Mouse (Mus musculus): Measurements from ENCODE around the gene Gli2.

The Gli2 gene

GRCm38 (mm10) chr1:119003852-119004398 is 49.5 kb downstream of the Gli2 start:
- DNase-seq (ENCODE audit: extremely low spot score, low read depth, low spot score) = no peak

- no peak for DNase-seq (ENCODE audit: extremely low spot score, low read depth, low spot score)
These were observed 51.9 kb downstream of the Gli2 start for GRCm38 (mm10) chr1:119001454-119002034.

DNA sequence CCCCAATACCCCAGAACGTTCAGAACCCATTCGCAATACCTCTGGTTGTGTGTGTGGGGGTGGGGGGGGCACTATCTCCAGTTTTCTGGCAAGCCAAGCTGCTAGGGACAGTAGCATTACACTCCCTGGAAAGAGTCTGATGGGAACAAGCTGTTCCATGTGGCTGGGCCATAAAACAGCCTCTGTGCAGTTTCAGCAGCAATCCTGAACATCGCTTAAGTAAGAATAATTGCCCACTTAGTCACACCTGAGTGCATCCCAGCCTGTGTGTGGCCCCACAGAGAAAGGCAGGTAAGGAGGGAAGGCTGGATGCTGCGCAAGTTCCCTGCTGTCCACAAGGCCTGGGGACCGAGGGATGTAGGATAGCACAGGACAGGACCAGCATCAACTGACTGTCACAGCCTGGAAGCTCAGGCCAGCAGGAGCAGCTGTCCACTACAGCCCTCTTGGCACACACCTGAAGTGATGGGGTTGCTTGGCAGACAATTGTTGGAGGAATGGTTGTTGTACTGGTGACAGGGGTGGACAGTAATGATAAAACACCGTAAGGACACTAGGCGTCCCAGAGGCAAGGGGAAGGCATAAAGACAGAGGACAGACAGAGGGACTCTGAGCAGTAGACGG is 58.8 kb downstream of the Gli2 start:
- DNase-seq (ENCODE audit: extremely low spot score, low read depth, low spot score) = no peak

DNA sequence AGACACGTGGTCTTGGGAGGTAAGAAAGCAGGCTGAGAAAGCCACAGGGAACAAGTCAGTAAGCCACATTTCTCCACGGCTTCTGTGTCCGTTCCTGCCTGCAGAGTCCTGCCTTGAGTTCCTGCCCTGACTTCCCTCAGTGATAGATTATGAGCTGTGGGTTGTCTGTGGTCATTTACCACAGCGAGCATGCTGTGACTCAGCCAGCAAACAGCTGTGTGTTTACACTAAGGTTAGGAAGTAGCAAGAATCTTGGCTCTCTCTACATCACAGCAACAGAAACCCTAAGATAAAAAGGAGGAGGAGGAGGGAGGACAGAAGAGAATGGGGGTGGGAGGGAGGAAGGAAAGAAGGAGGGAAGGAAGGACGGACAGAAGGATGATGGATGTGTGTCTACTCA is 59.6 kb downstream of the Gli2 start:
- no peak for DNase-seq (ENCODE audit: extremely low spot score, low read depth, low spot score)

- DNase-seq (ENCODE audit: extremely low spot score, low read depth, low spot score) = no peak
These were observed 65.1 kb downstream of the Gli2 start for GRCm38 (mm10) chr1:118988331-118988730.

GRCm38 (mm10) chr1:118987538-118987937 is 65.9 kb downstream of the Gli2 start:
- no peak for DNase-seq (ENCODE audit: extremely low spot score, low read depth, low spot score)

DNA sequence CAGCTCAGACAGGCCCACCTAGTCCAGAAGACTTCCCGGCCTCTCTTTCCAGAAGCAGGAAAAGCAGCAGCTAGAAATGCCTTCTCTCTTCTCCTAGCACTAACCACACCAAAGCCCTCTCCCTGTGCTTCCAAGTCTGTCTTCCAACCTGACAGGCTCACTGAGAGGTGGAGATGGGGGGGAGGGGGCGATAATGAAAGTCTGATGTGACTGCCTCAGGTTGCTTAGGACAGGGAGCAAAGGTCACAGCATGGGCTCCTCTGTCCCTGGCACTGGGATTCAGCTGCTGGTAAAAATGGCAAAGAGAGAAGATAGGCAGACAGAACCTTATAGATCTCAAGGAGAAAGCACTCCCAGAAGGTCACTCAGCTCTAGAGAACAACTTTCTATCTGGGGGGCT is 70.0 kb downstream of the Gli2 start:
- no peak for DNase-seq (ENCODE audit: extremely low spot score, low read depth, low spot score)

DNA sequence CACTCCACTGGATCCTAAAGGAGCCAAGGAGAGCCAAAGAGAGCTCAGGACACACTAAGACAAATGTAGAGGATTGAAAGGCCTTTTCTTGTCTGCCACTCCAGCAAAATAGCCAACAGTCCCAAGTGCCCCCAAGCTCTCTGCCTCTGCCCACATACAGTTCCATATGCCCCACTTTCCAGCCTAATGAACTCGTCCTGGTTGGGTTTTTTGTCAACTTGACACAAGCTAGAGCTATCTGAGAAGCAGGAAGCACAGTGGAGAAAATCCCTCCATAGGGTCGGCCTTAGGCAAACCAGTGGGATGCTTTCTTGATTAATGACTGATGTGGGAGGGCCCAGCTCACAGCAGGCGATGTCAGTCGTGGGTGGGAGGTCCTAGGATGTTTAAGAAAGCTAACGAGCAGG is 70.6 kb downstream of the Gli2 start:
- no peak for DNase-seq (ENCODE audit: extremely low spot score, low read depth, low spot score)

GRCm38 (mm10) chr1:118981943-118982804 is 71.2 kb downstream of the Gli2 start:
- DNase-seq (ENCODE audit: extremely low spot score, low read depth, low spot score) = peak; percentile 47

- DNase-seq (ENCODE audit: extremely low spot score, low read depth, low spot score) = no peak
These were observed 72.8 kb downstream of the Gli2 start for GRCm38 (mm10) chr1:118980636-118981035.

DNA sequence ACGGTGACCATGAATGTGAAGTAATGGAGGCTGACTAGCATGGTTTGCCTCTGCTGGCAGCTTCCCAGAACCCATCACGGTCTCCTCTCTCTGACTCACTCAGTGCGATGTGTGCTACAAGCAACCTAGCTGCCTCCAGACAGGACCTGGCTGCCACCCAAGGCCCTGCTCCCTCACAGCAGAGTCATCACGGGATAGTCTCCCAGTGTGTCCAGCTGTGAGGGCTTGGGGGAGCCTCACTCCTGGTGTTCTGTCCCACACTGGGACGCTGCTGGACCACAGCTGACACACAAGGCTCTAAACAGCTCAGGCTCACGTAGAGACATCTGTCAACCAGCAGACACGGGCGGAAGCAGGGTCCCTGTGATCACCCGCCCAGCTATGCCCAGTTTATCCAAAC is 76.8 kb downstream of the Gli2 start:
- DNase-seq (ENCODE audit: extremely low spot score, low read depth, low spot score) = no peak

DNA sequence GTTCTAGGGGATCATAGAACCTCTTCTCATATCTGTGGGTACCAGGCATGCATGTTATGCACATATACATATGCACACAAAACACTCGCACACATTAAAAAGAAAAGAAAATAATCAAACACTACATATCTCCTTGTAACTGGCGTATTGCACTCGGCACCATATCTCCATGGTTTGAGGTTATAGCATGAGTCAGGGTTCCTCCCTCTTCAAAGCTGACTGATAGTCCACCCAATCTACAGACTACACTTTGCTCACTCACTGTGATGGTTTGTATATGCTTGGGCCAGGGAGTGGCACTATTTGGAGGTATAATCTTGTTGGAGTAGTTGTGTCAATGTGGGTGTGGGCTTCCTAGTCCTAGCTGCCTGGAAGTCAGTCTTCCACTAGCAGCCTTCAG is 78.0 kb downstream of the Gli2 start:
- no peak for DNase-seq (ENCODE audit: extremely low spot score, low read depth, low spot score)

GRCm38 (mm10) chr1:118970068-118970467 is 83.4 kb downstream of the Gli2 start:
- DNase-seq (ENCODE audit: extremely low spot score, low read depth, low spot score) = no peak

DNA sequence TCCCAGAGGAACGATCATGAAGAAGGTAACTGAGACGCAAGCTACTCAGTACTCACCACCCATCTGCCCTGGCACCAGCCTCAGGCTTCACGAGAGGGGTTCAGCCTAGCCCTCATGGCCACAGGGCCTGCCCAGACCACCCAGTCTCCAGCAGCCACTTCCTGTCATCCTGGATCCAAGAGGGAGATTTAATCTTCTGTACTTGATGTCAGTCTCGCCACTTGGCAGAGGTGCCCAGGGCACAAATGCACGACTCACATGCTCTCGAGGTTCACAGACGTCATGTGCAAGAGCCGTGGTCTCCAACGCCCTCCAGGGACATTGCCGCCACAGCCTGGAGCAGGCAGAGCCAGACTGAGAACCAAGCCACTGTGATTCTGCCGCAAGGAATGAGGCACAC is 84.0 kb downstream of the Gli2 start:
- DNase-seq (ENCODE audit: extremely low spot score, low read depth, low spot score) = no peak

GRCm38 (mm10) chr1:118968661-118969179 is 84.7 kb downstream of the Gli2 start:
- DNase-seq (ENCODE audit: extremely low spot score, low read depth, low spot score) = no peak

- DNase-seq (ENCODE audit: extremely low spot score, low read depth, low spot score) = no peak
These were observed 85.4 kb downstream of the Gli2 start for GRCm38 (mm10) chr1:118967976-118968375.

DNA sequence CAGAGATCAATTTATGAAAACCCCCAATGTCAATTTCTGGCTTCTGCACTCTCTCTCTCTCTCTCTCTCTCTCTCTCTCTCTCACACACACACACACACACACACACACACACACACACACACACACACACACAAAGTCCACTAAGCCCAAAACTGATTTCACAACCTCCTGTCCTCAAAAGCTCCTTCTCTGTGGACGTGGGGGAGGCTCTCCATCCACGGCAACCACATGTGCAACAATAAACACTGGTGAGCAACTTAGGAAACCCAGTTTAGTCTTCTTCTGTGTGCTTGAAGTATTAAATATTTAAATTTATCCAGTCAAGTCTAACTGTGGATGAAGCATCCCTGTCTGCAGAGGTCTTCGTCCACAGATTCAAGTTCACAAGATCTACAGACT is 86.1 kb downstream of the Gli2 start:
- no peak for DNase-seq (ENCODE audit: extremely low spot score, low read depth, low spot score)

DNA sequence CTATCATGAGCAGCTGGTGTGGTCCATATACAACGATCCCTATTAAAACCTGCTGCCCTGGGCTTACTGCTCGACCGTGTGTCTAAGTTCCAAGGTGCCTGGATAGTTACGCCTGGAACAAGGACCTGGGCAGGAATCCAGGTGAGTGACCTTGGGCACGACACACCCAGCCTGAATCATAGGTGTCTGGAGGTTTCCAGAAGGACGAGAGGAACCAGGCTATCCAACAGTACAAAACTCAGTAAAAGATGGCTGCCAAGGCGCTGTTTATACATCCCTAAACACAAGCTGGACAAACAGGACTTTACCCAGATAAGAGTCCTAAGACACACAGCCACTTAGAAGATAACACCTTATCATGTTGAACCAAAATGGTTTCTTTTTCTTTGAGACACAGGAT is 94.8 kb downstream of the Gli2 start:
- DNase-seq (ENCODE audit: extremely low spot score, low read depth, low spot score) = no peak

DNA sequence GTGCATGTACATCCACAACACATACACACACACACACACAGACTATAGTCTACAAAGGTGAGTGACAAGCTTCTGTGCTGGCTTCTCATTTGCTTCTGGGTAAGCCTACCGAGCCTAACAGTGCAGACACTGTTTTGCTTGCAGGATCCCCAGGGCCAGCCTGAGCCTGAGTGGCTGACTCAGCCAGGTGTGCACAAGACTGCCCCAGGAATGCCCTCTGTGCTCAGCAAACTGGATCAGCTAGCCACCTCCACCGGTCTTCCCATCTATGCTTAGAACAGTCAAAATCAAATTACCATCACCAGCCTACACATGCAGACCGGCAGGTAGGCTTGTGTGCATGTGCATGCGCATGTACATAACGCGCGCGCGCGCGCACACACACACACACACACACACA is 97.6 kb downstream of the Gli2 start:
- no peak for DNase-seq (ENCODE audit: extremely low spot score, low read depth, low spot score)

- no peak for DNase-seq (ENCODE audit: extremely low spot score, low read depth, low spot score)
These were observed 98.8 kb downstream of the Gli2 start for GRCm38 (mm10) chr1:118954434-118955301.

DNA sequence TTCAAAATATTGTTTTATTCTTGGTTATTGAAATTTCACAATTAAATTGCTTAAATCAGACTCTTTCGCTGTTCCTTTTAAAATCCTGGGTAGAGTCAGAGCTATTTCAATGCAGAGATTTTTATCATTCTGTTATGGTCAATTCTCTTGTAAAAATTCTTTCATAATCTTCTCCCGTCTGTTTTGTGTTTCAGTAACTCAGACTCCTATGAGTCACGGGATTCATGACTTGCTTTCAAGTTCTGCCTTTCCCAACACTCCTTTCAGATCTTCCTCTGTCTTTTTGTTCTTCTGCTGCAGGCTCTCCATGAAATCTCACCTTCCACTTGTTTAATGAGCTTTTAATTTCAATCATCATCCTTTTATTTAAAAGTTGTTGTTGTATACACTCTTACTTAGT is 100.4 kb downstream of the Gli2 start:
- no peak for DNase-seq (ENCODE audit: extremely low spot score, low read depth, low spot score)

Measured in hindlimb bud, embryonic 11.5 days (tissue).